Mouse (Mus musculus) urinary bladder, postnatal 36 days (tissue): ENCODE data around the gene Lpcat1.
A peak's percentile ranks its signal among the peaks of the same experiment; 100 is the strongest.

Experiments used
- DNase-seq, 2 experiments: peaks; one replicate each; pipeline ENCODE4 v3.0.0; 2022; ENCODE audit warnings: low spot score in 2 of 2, mixed read lengths in 1 of 2

Lpcat1 gene

GRCm38 (mm10) chr13:73467034-73467420 lies at the start of gene Lpcat1:
Lpcat1 (plus strand) TSS chr13:73467197.
- peak; percentile 75 to 82 for DNase-seq

GRCm38 (mm10) chr13:73417478-73418220 lies 49.3 kb upstream of the Lpcat1 start:
- no peak for DNase-seq

- DNase-seq, result no peak
Observed at GRCm38 (mm10) chr13:73418297-73418696, 48.7 kb upstream of the Lpcat1 start.

- DNase-seq, result no peak
Observed at GRCm38 (mm10) chr13:73419244-73419643, 47.8 kb upstream of the Lpcat1 start.

- DNase-seq, result no peak
Observed at GRCm38 (mm10) chr13:73423043-73423442, 44.0 kb upstream of the Lpcat1 start.

GRCm38 (mm10) chr13:73425035-73425434 lies 42.0 kb upstream of the Lpcat1 start:
- no peak for DNase-seq

GRCm38 (mm10) chr13:73425839-73426490 lies 41.0 kb upstream of the Lpcat1 start:
- peak; percentile 39 to 49 for DNase-seq

- DNase-seq, result no peak
Observed at GRCm38 (mm10) chr13:73426587-73426986, 40.4 kb upstream of the Lpcat1 start.

GRCm38 (mm10) chr13:73429605-73430321 lies 37.2 kb upstream of the Lpcat1 start:
- DNase-seq, result no peak

- no peak for DNase-seq
Observed at GRCm38 (mm10) chr13:73432466-73433149, 34.4 kb upstream of the Lpcat1 start.

- no peak for DNase-seq
Observed at GRCm38 (mm10) chr13:73433681-73434535, 33.1 kb upstream of the Lpcat1 start.

- DNase-seq, result no peak
Observed at GRCm38 (mm10) chr13:73434687-73435086, 32.3 kb upstream of the Lpcat1 start.

GRCm38 (mm10) chr13:73435662-73436061 lies 31.3 kb upstream of the Lpcat1 start:
- no peak for DNase-seq

- DNase-seq, result no peak
Observed at GRCm38 (mm10) chr13:73439057-73439456, 27.9 kb upstream of the Lpcat1 start.

GRCm38 (mm10) chr13:73441032-73441431 lies 26.0 kb upstream of the Lpcat1 start:
- no peak for DNase-seq

GRCm38 (mm10) chr13:73441686-73442085 lies 25.3 kb upstream of the Lpcat1 start:
- no peak for DNase-seq

- DNase-seq, result no peak
Observed at GRCm38 (mm10) chr13:73442431-73442830, 24.6 kb upstream of the Lpcat1 start.

GRCm38 (mm10) chr13:73443093-73443821 lies 23.7 kb upstream of the Lpcat1 start:
- DNase-seq, result no peak

GRCm38 (mm10) chr13:73445087-73445486 lies 21.9 kb upstream of the Lpcat1 start:
- peak in 1 of 2 experiments; percentile 17 for DNase-seq

- DNase-seq, result no peak
Observed at GRCm38 (mm10) chr13:73446076-73446475, 20.9 kb upstream of the Lpcat1 start.
